Mouse (Mus musculus) megakaryocyte progenitor cell, adult 5-6 weeks (primary cell): ENCODE data around the gene Gm44503. TPM values are rescaled to one million over a fixed set of nuclear protein-coding genes. Genes with fewer than 3 reads are reported as not detected.

ENCODE experiments used
- ATAC-seq: replicated peaks from 2 replicates; pipeline ENCODE4 v1.8.0; 2016; ENCODE audit warnings: mild to moderate bottlenecking, moderate TSS enrichment, inconsistent platforms; ENCODE audit not compliant: poor library complexity
- total RNA-seq, 2 experiments: library from RNA; stranded (forward) in 1 of 2; stranded (reverse) in 1 of 2; fragments of 157-497, 149-512 nt in 1 of 2; fragments of 200-1000 nt in 1 of 2; gene quantifications; 2 replicates each; pipeline versions ENCODE4 v1.2.3 to v1.2.4; 2015 to 2017

The Gm44503 gene
- total RNA-seq, 2 experiments from 2014 or later, result not detected

DNA sequence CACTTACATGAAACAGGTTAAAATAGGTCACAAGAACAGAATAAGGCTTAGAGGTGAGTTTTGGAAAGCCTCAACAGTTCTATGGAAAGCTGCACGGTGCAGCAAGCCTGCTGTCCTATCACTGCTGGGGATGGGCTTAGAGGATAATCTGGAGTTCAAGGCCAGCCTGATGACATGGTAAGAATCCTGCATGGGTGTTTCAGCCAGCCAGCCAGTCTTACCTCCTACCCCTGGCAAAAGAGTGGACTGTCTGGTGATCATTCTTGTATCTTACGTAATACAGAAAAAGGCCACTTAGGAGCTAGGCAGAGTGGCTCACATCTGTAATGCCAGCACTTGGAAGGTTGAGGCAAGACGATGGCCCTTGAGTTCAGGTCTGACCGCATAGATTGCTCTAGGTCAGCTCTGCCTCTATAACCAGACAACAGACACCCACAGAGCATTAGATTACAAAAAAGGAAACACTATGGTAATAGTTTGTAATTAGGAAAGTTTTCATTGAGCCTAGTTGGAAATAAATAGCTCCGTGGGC, 62.0 kb downstream of the Gm44503 start:
- no peak for ATAC-seq

DNA sequence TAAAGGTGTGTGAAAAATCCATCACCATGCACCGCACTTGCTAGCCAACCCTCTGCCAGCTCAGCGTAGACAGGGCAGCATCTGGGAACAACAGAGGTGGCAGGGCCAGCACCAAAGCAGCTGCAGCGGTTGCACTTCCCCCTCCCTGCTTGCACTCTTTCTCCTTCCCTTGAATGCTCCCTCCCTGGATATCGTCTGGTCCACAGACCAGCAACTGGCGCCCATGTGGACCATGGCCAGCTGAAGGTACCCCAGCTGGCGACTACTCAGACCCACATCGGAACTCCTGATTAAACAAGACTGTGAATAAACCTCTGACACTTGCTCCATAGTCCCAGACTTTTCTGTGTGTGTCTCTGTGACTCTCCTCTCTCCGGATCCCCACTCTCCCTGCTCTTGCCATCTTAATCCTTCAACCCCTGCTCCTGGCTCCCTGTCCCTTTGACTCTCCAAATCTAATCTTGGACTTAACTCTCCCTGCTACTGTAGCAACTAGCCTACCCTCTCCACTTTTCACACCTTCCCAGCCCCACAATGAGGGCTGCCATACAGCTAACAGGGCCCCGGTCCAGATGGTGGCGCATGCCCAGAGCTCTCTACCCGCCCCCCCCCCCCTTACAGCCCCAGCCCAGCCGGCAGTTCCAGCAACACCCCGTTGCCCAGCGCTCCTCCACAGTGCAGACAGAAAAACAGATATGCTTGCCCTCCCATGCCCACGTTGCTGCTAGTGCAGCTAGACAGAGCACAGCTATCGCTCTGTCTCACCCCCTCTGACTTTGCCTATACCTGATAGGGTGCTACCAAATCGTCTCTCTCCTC, 67.4 kb downstream of the Gm44503 start:
- ATAC-seq, result peak; percentile 37; the same call in 1 of the 2 replicates

DNA sequence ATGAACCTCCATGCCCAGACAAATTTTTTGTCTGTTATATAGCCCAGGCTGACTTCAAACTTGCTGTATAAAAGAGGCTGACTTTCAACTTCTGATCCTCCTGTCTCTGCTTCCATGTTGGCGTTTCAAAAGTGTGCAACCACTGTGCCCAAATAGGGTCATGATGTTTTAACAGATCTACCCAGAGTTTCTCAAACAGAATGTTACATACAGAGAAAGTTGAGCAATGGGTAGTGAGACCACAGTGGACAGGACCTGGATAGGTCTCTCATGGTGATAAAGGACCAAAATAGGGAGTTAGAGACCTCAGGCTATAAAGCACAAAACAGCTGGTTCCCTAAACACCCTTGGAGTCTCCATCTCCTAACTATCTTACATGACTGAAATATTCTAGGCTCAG, 71.8 kb downstream of the Gm44503 start:
- peak; percentile 81 for ATAC-seq

DNA sequence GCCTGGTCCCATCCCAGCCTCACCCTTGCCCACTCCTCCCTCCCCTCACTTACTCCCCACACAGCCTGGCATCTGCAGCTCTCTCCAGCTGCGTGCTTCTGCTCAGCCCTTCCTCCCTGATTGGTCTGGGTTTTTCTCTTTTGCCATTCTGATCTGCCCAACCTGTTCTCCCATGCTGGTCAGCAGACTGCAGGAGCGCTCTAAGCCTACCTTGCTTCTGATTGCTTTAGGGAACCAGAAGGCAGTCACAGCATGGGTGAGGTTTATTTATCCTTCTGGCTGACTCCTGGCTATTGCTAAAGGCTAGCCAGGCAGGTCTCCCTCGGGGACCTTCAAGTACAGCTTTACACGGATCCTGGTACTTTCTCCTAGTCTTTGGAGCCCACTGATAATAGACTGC, 72.8 kb downstream of the Gm44503 start:
- no peak for ATAC-seq

DNA sequence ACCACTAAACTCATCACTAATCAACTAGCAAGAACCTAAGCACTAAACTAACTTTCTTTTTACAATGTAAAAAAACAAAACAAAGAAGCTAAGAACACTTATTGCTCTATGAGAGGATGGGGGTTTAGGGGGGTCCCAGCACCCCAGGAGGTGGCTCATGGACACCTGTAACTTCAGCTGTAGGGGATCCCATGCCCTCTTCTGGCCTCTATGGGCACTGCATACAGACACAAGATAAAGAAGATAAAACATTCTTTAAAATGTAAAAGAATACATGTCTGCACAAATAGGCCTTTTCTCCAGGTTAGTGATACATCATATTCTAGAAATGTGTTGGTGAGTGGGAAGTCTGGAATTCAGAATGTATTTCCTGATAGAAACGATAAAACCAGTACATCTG, 74.8 kb downstream of the Gm44503 start:
- no peak for ATAC-seq

DNA sequence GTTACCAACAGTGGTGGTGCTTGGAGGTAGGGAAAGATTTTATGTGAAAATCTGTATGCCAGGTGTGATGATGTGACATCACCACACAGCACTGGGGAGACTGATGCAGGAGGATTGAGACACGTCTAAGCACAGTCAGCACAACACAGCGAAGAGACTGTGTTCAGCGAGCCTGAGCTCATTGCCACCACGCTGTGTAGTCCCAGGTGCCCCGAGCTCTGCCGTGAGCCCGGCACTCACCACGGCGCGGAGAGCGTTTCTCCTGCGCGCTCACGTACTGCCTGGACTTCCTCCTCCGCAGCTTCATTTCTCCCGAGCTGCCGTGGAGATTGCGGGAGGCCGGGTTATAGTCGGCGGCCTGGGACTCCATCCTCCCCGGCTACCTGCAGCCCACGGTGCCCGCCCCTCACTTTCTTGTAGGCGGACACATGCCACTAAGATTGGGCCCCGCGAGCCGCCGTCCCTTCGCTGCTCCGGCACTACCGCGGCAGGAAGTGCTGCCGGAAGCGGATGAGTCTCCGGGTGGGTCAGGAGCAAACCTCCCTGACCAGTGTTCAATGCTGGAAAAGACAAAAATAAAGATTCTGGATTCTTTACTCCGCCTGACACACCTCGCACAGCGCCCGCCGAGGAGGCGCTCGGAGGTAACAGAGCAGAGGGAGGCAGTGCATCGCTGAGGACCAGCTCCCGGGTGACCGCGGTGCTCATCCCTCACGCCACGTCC, 80.7 kb downstream of the Gm44503 start:
- peak; percentile 85 for ATAC-seq

DNA sequence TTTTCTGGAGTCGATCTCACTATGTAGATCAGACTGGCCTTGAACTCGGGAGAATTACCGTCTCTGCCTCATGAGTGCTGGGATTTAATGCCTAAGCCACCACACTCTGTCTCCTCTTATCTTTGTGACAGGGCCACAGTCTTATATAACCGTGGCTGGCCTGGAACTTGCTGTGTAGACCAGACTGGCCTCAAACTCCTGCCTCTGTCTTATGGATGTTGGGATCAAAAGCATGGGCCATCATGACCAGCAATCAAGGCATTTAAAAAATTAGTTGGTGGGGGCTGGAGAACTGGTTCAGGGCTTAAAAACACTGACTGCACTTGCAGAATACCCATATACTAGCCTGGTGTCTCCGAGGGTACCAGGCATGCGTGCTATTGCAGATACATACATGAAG, 81.4 kb downstream of the Gm44503 start, which contains the start of gene Pigb:
Gene Pigb, minus strand, starts transcription at position 299 of the 400 bp plus-strand sequence.
- no peak for ATAC-seq

DNA sequence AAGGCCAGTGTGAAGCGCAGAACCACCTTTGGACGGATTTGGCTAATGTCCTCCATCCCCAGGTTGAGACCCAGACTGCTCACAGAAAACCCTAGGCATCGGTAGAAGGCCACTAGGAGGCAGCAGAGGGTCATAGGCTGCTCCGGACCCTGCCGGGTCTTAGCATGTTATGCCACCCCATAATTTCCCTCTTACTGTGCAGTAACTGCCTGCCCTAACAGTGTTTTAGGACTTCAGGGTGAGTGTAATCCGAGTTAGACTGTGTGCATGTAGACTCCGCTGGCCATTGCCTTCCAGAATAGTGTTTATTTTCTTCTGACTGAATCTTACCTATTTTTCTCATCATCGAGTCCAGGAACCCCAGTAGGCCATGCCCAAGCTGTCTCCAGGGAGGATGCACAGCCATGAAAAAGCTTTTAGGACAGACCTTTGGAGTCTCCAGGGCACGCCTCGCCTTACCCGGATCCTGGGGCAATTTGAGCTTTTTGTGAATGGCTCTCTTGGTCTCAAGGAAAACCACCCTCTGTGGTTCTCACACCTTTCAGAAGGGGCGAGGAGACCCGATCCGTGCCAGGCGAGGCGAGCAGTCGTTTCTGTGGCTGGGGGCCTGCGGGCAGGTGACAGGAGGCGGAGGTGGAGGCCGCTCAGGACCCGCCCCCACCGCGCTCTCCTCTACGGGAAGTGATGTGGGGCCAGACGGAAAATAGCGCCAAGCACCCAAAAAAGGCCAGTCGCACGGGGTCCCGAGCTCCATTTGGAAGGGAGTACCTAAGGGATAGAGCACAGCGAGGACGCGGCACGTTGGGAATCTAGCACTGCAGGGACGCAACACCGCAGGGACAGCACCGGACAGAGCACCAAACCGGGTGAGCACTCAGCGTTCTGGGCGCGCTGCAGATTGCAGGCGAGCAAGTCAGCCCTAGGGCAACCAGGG, 85.8 kb downstream of the Gm44503 start, which contains the start of gene Rab27a:
Gene Rab27a, plus strand, starts transcription at position 709 of the 934 bp plus-strand sequence.
- ATAC-seq, result peak; percentile 75

DNA sequence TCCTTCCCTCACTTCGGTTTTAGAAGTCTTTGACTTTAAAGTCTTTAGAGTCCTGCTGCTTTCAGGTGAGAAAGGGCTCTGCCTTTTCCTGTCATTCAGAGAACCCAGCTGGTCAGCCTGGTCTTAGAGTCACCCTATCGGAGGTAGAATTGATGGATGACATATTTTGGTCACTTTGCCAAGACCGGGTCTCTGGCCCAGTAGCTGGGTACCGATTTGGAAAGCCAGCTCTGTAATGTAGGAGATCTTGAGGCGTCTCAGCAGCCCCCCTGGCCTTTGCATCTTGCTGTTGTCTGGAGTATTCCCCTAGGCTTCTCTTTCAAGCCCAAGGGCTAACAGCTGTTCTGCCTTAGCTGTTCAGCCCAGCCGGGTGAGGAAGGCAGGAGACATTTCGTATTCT, 86.6 kb downstream of the Gm44503 start:
- no peak for ATAC-seq

DNA sequence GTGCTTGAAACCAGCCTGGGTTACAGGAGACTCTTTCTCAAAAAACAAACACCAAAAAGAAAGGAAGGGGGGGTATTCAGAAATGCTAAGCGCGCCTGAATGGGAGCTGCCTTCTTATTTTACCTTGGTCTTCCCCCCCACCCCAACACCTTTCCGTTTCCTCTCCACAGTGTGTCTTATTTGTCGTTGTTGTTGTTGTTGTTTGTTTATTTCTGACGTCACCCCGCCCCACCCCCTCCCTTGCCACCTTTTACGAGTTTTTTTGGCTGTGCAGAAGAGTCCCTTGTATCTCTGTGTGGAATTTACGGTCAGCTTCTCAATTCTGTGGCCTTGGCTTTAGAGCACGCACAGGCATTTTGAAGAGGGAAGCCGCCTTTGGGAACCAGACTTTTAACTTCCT, 87.1 kb downstream of the Gm44503 start:
- ATAC-seq, result no peak

DNA sequence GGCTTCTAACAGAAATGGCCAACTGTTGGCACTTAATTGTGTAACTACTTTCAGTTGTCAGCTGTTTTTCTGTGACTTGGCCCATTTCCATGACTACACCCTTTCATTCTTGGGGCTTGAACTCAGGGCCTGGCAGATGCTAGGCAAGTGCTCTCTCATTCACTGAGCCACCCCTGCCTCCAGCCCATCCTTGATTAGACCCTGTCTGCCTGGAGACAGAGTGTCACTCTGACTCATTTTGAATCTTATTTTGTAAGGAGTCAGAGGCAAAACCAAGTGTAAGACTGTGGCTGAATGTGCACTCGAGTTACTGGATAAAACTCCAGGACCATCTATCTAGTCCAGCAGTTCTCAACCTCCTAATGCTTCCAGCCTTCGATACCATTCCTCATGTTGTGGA, 89.3 kb downstream of the Gm44503 start:
- ATAC-seq, result no peak

DNA sequence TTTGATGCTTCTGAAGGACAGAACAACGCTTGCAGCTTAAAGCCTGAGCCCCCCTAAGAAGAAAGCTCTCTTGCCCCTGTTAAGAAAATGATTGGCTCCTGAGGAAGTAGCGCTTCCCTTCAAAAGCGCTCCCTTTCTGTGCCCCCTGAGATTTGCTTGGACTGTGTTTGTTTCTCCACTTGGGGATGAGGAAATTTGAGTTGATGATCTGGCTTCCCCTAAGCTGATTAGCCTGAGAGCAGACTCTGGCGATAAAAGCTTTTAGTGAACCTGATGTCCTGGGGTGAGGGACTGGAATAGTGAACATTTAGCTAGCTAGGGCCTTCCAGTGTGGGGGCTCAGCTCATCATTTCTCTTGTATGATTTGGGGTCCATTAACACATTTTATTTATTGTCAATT, 90.3 kb downstream of the Gm44503 start:
- no peak for ATAC-seq

DNA sequence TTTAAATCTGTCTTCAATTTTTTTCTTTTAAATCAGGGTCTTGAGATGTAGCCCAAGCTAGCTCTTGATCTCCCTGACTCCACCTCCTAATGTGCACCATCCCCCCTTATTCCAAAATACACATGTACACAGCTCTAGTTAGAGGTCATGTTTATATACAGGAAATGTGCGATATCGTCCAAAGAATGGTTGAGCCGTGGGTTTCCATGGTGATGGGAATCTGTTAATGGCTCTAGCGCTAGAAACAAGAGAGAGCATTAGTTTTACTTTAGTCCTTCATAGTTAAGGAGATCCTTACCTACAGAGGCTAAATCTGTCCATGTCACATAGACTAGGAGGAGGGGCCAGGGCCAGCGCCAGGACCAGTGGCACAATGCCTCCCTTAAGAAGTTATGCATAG, 91.2 kb downstream of the Gm44503 start:
- ATAC-seq, result no peak

DNA sequence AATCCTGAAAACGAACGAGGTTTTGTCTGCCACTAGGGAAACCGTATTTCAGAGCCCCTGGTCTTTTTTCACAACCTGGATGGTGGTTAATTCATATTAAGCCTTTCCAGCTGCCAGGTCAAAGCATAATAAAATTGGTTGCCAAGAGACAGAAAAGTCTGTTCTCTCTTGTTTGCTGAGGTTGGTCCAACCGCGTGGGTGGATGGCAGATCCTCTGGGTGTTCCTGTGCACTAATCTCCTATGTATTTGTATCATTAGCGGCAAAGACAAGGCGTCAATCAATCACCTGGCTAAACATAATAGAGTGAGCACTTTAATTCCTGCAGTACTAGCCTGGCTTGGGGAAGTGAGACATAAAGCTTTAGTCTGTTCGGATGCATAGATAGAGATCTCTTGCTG, 92.0 kb downstream of the Gm44503 start:
- ATAC-seq, result no peak

DNA sequence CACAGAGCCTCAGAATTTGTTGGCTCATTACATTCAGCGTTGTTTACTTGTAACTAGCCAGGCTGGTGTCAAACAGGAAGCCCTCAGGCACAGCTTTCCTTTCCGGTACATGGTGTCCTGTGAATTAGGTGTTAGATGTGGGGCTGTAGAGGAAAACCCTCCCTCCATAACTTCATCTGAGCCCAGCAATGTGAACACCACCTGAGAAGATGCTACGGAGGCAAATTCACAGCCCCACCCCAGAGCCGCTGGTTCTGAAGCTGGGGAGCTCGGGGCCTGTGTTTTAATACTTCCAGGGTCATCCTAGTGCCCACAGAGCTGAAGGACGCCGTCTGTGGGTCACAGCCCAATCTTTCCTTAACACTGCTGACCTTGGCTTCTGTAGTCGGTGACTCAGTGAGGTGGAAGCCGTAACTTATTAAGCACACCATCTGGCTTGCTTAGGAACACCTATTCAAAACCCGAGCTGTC, 96.8 kb downstream of the Gm44503 start:
- no peak for ATAC-seq

DNA sequence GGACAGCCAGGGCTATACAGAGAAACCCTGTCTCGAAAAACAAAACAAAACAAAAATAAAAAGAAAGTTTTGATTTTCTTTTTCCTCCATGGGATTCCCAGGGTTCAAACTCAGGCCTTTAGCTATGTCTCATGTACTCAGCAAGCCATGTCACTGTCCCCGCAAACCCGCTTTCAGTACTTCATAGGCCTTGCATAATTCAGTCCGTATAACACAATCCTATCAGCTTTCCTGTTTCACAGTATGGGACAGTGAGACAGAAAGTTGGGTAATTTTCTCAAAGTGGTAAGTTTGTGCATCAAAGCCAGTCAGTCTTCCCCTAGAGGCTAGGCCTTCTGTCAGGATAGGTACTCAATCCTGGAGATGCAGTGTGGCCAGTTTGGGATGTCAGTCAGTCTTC, 100.6 kb downstream of the Gm44503 start:
- ATAC-seq, result peak; percentile 67

DNA sequence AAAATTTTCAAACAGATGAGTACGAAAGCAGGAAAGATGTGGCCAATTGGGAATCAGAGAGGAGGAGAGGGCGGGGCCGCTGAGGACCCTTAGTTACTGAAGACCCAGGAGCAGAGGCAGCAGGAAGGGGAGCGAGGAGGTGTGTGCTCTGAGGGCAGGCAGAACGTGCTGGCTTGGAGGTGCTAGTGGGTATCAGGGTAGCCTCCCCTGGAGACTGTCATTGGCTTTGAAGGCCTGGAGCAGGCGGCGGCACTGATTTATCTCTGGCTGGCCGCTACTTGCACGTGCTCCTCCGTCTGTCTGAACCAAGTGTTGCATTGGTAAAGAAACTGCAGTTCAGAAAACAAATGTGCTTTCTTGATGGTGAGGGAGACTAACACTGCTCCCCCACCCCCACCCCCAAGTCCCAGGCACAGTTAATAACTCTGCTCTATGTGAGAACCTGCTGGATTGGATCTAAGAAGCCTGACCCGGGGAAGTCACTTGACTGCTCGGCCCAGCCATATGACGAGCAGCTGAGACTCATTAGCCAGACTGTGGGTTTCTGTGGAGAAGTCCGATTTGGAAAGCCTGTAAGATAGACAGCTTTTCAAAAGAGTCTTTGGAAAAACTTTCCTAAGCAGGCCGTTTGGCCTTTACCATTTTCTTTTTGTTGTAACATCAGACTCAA, 105.1 kb downstream of the Gm44503 start:
- ATAC-seq, result no peak
